In the genomic region with DNA sequence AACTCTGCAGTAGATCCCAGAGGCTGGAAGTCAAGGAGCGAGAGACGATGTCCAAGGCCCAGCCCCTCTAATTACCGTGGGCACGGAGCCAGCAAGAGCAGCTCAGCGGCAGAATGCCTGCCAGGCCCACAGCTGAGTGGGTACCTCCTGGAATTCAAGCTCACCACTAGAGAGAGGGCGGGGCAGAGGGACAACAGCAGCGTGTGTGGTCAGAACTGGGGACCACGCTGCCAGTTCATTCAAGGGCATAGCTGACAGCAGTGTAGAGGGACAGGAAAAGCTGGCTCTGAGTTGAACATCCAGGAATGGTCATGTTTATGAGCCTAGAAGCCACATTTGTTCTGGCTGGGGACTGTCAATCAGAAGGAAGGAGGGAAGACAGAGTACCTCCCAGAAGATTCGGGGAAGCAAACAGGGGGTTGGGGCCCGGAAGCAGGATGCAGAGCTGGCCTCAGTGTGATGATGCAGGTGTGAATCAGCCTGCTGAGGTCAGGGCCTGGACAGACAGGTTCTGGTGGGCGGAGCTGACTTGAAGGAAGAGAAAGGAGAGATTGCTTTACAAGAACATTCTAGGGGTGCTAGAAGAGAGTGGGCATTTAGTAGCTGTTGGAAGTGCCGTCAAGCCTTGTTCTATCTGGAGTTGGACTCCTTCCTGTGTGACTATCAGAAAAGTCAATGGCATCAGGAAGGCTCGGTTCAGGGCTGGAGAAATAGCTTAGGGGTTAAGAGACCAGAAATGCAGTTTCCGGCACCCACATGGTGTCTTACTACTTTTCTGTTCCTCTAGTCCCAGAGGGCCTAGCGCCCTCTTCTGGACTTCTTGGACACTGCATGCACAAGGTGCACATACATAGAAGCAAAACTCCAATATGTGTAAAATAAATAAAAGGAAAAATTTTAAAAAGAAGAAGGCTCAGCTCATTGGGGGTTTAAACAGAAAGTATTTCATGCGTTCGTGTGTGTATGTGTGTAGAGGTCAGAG, we compare ENCODE assay signal across 8 mouse cellular contexts. TPM values are rescaled to one million over a fixed set of nuclear protein-coding genes. Genes with fewer than 3 reads are reported as not detected.
DNase-seq lines count a peak whose midpoint lies in the region.

No protein-coding gene starts in this region.

- peak; percentile 86 for DNase-seq in heart, adult 11 months
- DNase-seq in heart, adult 8-10 months (ENCODE audit: low spot score) = no peak
- DNase-seq in A20 (ENCODE audit: low read depth, low spot score) = peak; percentile 6
- DNase-seq in adrenal gland, postnatal 36 days = peak; percentile 41 to 54
- peak; percentile 70 to 77 for DNase-seq in kidney, postnatal 4 days
- peak; percentile 43 for DNase-seq in urinary bladder, postnatal 25 days (ENCODE audit: low spot score)
- no peak for DNase-seq in left cerebral cortex, adult 18-20 months (ENCODE audit: low spot score in 2 of 2)
- no peak for DNase-seq in left cerebral cortex, adult 8-10 months (ENCODE audit: low spot score in 2 of 2)

RNA-seq across cellular contexts. Expression of a gene that starts 37.5 kb away (rescaled TPM):
- 1 to 10 TPM; 1.3 to 2.7 (median 1.4) TPM for total RNA-seq in heart, adult 8-10 months (2022)
- 10 to 100 TPM; 12.0 to 20.8 TPM for total RNA-seq in adrenal gland, postnatal 36 days (2021)
- total RNA-seq in left cerebral cortex, adult 18-20 months (2021) = 10 to 100 TPM; 13.0 to 17.7 TPM
- 10 to 100 TPM; 27.1 to 30.1 (median 29.1) TPM for total RNA-seq in left cerebral cortex, adult 8-10 months (2022)

Comparison
In these comparisons a context has a peak if more than half of its experiments do, and no peak if none do; other contexts are left out.
1. DNase-seq: peak in heart, adult 11 months (single experiment), A20 (single experiment), adrenal gland, postnatal 36 days (2 of 2), kidney, postnatal 4 days (2 of 2) and urinary bladder, postnatal 25 days (single experiment); none in heart, adult 8-10 months (single experiment), left cerebral cortex, adult 18-20 months (0 of 2) and left cerebral cortex, adult 8-10 months (0 of 2).